Comparison of ENCODE assay signal across 27 mouse cellular contexts in genomic region chr11:67672140-67672539, GRCm38 (mm10). TPM values are rescaled to one million over a fixed set of nuclear protein-coding genes. Genes with fewer than 3 reads are reported as not detected.
DNase-seq lines count a peak whose midpoint lies in the region; ATAC-seq and TF ChIP-seq lines count a peak whose summit lies in the region.
"Had no signal": no experiment of that assay in that cellular context is flagged by ENCODE, and none has a peak within 500 bp of the region (broad histone marks: within the 10 kb centered on the region; RNA-seq: fewer than 3 reads in every experiment).

No protein-coding gene starts in this region.

- H3K4me2 ChIP-seq in heart, embryonic 13.5 days: peak overlapping the region; percentile 27
- H3K4me2 ChIP-seq: hindbrain, embryonic 12.5 days; limb, embryonic 13.5 days; liver, embryonic 15.5 days; neural tube, embryonic 15.5 days; stomach, embryonic 15.5 days had no signal

- WGBS in heart, embryonic 13.5 days: 38% methylated on average over 5 of the region's 5 CpGs

- H3K36me3 ChIP-seq in heart, embryonic 13.5 days: no peaks in the 10 kb centered on the region
- H3K36me3 ChIP-seq: hindbrain, embryonic 12.5 days; limb, embryonic 13.5 days; liver, embryonic 15.5 days; neural tube, embryonic 15.5 days; stomach, embryonic 15.5 days had no signal

- no peaks in the 10 kb centered on the region for H3K9me3 ChIP-seq in heart, embryonic 13.5 days
- H3K9me3 ChIP-seq: hindbrain, embryonic 12.5 days; limb, embryonic 13.5 days; liver, embryonic 15.5 days; neural tube, embryonic 15.5 days; stomach, embryonic 15.5 days had no signal

- intact Hi-C loops in left cerebral cortex, adult 2 months (cut with DNase I): no loop called here
- intact Hi-C loops in left cerebral cortex, postnatal 14 days (cut with DNase I): no loop called here

- H3K4me1 ChIP-seq in heart, embryonic 13.5 days: peaks cover 29% of the 10 kb centered on the region
- H3K4me1 ChIP-seq: hindbrain, embryonic 12.5 days; liver, embryonic 15.5 days; stomach, embryonic 15.5 days had no signal

- no peaks in the 10 kb centered on the region for H3K27me3 ChIP-seq in heart, embryonic 13.5 days (replicated peaks)
- H3K27me3 ChIP-seq: hindbrain, embryonic 12.5 days; limb, embryonic 13.5 days; liver, embryonic 15.5 days; neural tube, embryonic 15.5 days; stomach, embryonic 15.5 days had no signal

- TF ChIP-seq CTCF in left cerebral cortex, adult 2 months (IDR thresholded peaks at IDR 0.05): no peak

- no peak for DNase-seq in frontal cortex, postnatal 14 days (ENCODE audit: low spot score in 2 of 2)
- DNase-seq in left cerebral cortex, adult 2 months (ENCODE audit: extremely low spot score in 1 of 2, low spot score in 2 of 2): peak in 1 of 2 experiments; percentile 55
- DNase-seq in left cerebral cortex, postnatal 14 days (ENCODE audit: low spot score in 2 of 2): no peak
- DNase-seq in heart, postnatal 4 days: peak; percentile 69
- no peak for DNase-seq in ovary, postnatal 36 days (ENCODE audit: low spot score)
- DNase-seq: adrenal gland, postnatal 14 days; forebrain, postnatal 0 days; gastrocnemius, postnatal 25 days; kidney, adult 8-10 months; kidney, postnatal 25 days; layer of hippocampus, adult 9-11 months; lung, postnatal 10 days; midbrain, embryonic 14.5 days; retina, postnatal 1 day; spleen, adult 18-20 months had no signal

- ATAC-seq in frontal cortex, adult (ENCODE audit: low TSS enrichment): peak; percentile 75
- no peak for ATAC-seq in heart, embryonic 13.5 days (ENCODE audit: extremely low read depth, insufficient number of reproducible peaks, low FRiP score, low TSS enrichment)
- ATAC-seq: forebrain, postnatal 0 days; inflammation-experienced regulatory T-cells, adult 6 months had no signal

- no peak overlapping the region for H3K4me3 ChIP-seq in left cerebral cortex, adult 2 months
- H3K4me3 ChIP-seq in heart, embryonic 13.5 days: no peak overlapping the region
- H3K4me3 ChIP-seq: hindbrain, embryonic 12.5 days; limb, embryonic 13.5 days; liver, embryonic 15.5 days; myocyte; neural tube, embryonic 15.5 days; stomach, embryonic 15.5 days had no signal

- peak overlapping the region; percentile 83 for H3K27ac ChIP-seq in left cerebral cortex, adult 2 months
- peak overlapping the region; percentile 82 for H3K27ac ChIP-seq in heart, embryonic 13.5 days (replicated peaks)
- H3K27ac ChIP-seq: hindbrain, embryonic 12.5 days; limb, embryonic 13.5 days; liver, embryonic 15.5 days; neural tube, embryonic 15.5 days; stomach, embryonic 15.5 days had no signal

- peak overlapping the region; percentile 69 for H3K9ac ChIP-seq in heart, embryonic 13.5 days
- H3K9ac ChIP-seq: forebrain, postnatal 0 days; hindbrain, embryonic 12.5 days; limb, embryonic 13.5 days; liver, embryonic 15.5 days; neural tube, embryonic 15.5 days; stomach, embryonic 15.5 days had no signal

RNA-seq across cellular contexts. Expression of gene Rcvrn, which starts 23.0 kb away (rescaled TPM):
- 1 to 10 TPM in 1 of 2 experiments, under 1 TPM in 1; 0.91 to 3.2 TPM for total RNA-seq in left cerebral cortex, adult 2 months (2021)
- 1 to 10 TPM; 1.5 to 1.6 TPM for total RNA-seq in left cerebral cortex, postnatal 14 days (2021)
- polyA plus RNA-seq in heart, embryonic 13.5 days (2015; fragmentation: Nextera tagmentation; extraction: Ambion mirVana): not detected in 2 replicates
- under 1 TPM in 1 of 2 experiments, not detected in 1; 0.26 TPM for total RNA-seq in heart, postnatal 4 days (2021)
- total RNA-seq: adrenal gland, postnatal 14 days; megakaryocyte, adult 5-6 weeks had no signal
- polyA plus RNA-seq: C2C12; embryonic facial prominence, embryonic 14.5 days; forebrain, postnatal 0 days; hindbrain, embryonic 12.5 days; inflammation-experienced regulatory T-cells, adult 6 months; limb, embryonic 13.5 days; liver, embryonic 15.5 days; midbrain, embryonic 14.5 days; myocyte; neural tube, embryonic 15.5 days; stomach, embryonic 15.5 days had no signal
